ENCODE assay signal across 9 mouse cellular contexts in genomic region chr11:101602491-101602890, GRCm38 (mm10). TPM values are rescaled to one million over a fixed set of nuclear protein-coding genes. Genes with fewer than 3 reads are reported as not detected.
DNase-seq lines count a peak whose midpoint lies in the region; ATAC-seq and TF ChIP-seq lines count a peak whose summit lies in the region.
"Had no signal": no experiment of that assay in that cellular context is flagged by ENCODE, and none has a peak within 500 bp of the region (broad histone marks: within the 10 kb centered on the region; RNA-seq: fewer than 3 reads in every experiment).

No protein-coding gene starts in this region.

- H3K27me3 ChIP-seq in kidney, postnatal 0 days (ENCODE audit: insufficient read depth, low read length): no peaks in the 10 kb centered on the region
- no peaks in the 10 kb centered on the region for H3K27me3 ChIP-seq in kidney, embryonic 16.5 days (ENCODE audit: insufficient read depth, low read length)
- peaks cover 5% of the 10 kb centered on the region; the same call in 1 of the 2 replicates for H3K27me3 ChIP-seq in embryonic facial prominence, embryonic 10.5 days (replicated peaks; ENCODE audit: low read depth, poor library complexity, severe bottlenecking)
- H3K27me3 ChIP-seq in liver, postnatal 0 days (ENCODE audit: insufficient read depth, low read length): no peaks in the 10 kb centered on the region

- TF ChIP-seq EP300 in liver, postnatal 0 days (IDR thresholded peaks at IDR 0.05; ENCODE audit: low read depth): no peak

- H3K4me3 ChIP-seq in kidney, postnatal 0 days (replicated peaks; ENCODE audit: low read depth, low read length): no peak overlapping the region
- no peak overlapping the region for H3K4me3 ChIP-seq in kidney, embryonic 16.5 days (ENCODE audit: low read length)
- no peak overlapping the region for H3K4me3 ChIP-seq in embryonic facial prominence, embryonic 10.5 days
- no peak overlapping the region for H3K4me3 ChIP-seq in liver, postnatal 0 days (ENCODE audit: low read depth, low read length)

- ATAC-seq in kidney, postnatal 0 days (replicated peaks; ENCODE audit: low FRiP score, low read depth): no peak
- no peak for ATAC-seq in kidney, embryonic 16.5 days (ENCODE audit: low FRiP score, low TSS enrichment)
- ATAC-seq in liver, postnatal 0 days: no peak

- DNase-seq in kidney, postnatal 0 days (ENCODE audit: low spot score): peak; percentile 90
- DNase-seq in R1 (ENCODE audit: low read depth, low spot score): peak; percentile 90
- DNase-seq in embryonic facial prominence, embryonic 10.5 days (ENCODE audit: low spot score): peak; percentile 78
- peak; percentile 71 for DNase-seq in liver, postnatal 0 days
- peak; percentile 82 for DNase-seq in testis, postnatal 10 days (ENCODE audit: low spot score)
- no peak for DNase-seq in cerebellum, postnatal 10 days
- DNase-seq in frontal cortex, postnatal 25 days (ENCODE audit: low spot score in 2 of 2): no peak

- H3K36me3 ChIP-seq in kidney, postnatal 0 days (ENCODE audit: insufficient read depth, low read length): no peaks in the 10 kb centered on the region
- no peaks in the 10 kb centered on the region for H3K36me3 ChIP-seq in kidney, embryonic 16.5 days (ENCODE audit: insufficient read depth, low read length)
- no peaks in the 10 kb centered on the region for H3K36me3 ChIP-seq in embryonic facial prominence, embryonic 10.5 days (replicated peaks)
- no peaks in the 10 kb centered on the region for H3K36me3 ChIP-seq in liver, postnatal 0 days (replicated peaks; ENCODE audit: insufficient read depth, low read length)

- no peak overlapping the region for H3K27ac ChIP-seq in kidney, postnatal 0 days
- no peak overlapping the region for H3K27ac ChIP-seq in kidney, embryonic 16.5 days (ENCODE audit: low read length)
- H3K27ac ChIP-seq in embryonic facial prominence, embryonic 10.5 days (replicated peaks): no peak overlapping the region
- no peak overlapping the region for H3K27ac ChIP-seq in liver, postnatal 0 days (ENCODE audit: low read depth)

- no peaks in the 10 kb centered on the region for H3K4me1 ChIP-seq in kidney, postnatal 0 days (replicated peaks; ENCODE audit: insufficient read depth, low read length)
- no peaks in the 10 kb centered on the region for H3K4me1 ChIP-seq in kidney, embryonic 16.5 days (ENCODE audit: insufficient read depth, low read length)
- H3K4me1 ChIP-seq in embryonic facial prominence, embryonic 10.5 days: peaks cover 4% of the 10 kb centered on the region; the same call in 1 of the 2 replicates
- peaks cover 3% of the 10 kb centered on the region; the same call in 1 of the 2 replicates for H3K4me1 ChIP-seq in liver, postnatal 0 days (ENCODE audit: insufficient read depth)

- WGBS in kidney, postnatal 0 days: 12% methylated on average over 3 of the region's 3 CpGs
- 13% methylated on average over 3 of the region's 3 CpGs for WGBS in kidney, embryonic 16.5 days
- 10% methylated on average over 3 of the region's 3 CpGs for WGBS in embryonic facial prominence, embryonic 10.5 days
- 8% methylated on average over 3 of the region's 3 CpGs for WGBS in liver, postnatal 0 days (ENCODE audit: insufficient replicate concordance)

- H3K4me2 ChIP-seq in kidney, postnatal 0 days (ENCODE audit: low read length): no peak overlapping the region
- H3K4me2 ChIP-seq in kidney, embryonic 16.5 days (replicated peaks; ENCODE audit: low read depth, low read length): no peak overlapping the region
- no peak overlapping the region for H3K4me2 ChIP-seq in liver, postnatal 0 days (ENCODE audit: low read depth, low read length)

- no peaks in the 10 kb centered on the region for H3K9me3 ChIP-seq in kidney, postnatal 0 days (replicated peaks; ENCODE audit: low read length)
- H3K9me3 ChIP-seq in kidney, embryonic 16.5 days (ENCODE audit: low read length): no peaks in the 10 kb centered on the region
- no peaks in the 10 kb centered on the region for H3K9me3 ChIP-seq in embryonic facial prominence, embryonic 10.5 days
- H3K9me3 ChIP-seq in liver, postnatal 0 days (ENCODE audit: low read length): no peaks in the 10 kb centered on the region

- TF ChIP-seq CTCF in kidney, postnatal 0 days (IDR thresholded peaks at IDR 0.05; ENCODE audit: low read depth): no peak
- TF ChIP-seq CTCF in liver, postnatal 0 days (IDR thresholded peaks at IDR 0.05; ENCODE audit: low read depth): no peak

- H3K9ac ChIP-seq in kidney, postnatal 0 days (ENCODE audit: low read depth, low read length): no peak overlapping the region
- H3K9ac ChIP-seq in kidney, embryonic 16.5 days (replicated peaks; ENCODE audit: low read length): no peak overlapping the region
- no peak overlapping the region for H3K9ac ChIP-seq in liver, postnatal 0 days (replicated peaks)

RNA-seq across cellular contexts. Expression of gene Gm11634, which starts 3.4 kb away (rescaled TPM):
- 0.37 TPM in 1 of 2 replicates, not detected in the other for polyA plus RNA-seq in kidney, postnatal 0 days (2015; fragmentation: Nextera tagmentation; extraction: Ambion mirVana)
- not detected in 2 replicates for polyA plus RNA-seq in kidney, embryonic 16.5 days (2015; fragmentation: Nextera tagmentation; extraction: Ambion mirVana)
- not detected in 2 replicates for polyA plus RNA-seq in embryonic facial prominence, embryonic 10.5 days (2016; fragmentation: Nextera tagmentation; extraction: Ambion mirVana)
- not detected in 2 replicates for polyA plus RNA-seq in liver, postnatal 0 days (2015; fragmentation: Nextera tagmentation; extraction: Ambion mirVana)
- polyA plus RNA-seq: neural tube, embryonic 14.5 days had no signal

RNA-seq across cellular contexts. Expression of gene Tmem106a, which starts 20.4 kb away (rescaled TPM):
- polyA plus RNA-seq in kidney, postnatal 0 days (2015; fragmentation: Nextera tagmentation; extraction: Ambion mirVana): 19.4 and 20.9 TPM in 2 replicates
- 7.0 and 8.2 TPM in 2 replicates for polyA plus RNA-seq in kidney, embryonic 16.5 days (2015; fragmentation: Nextera tagmentation; extraction: Ambion mirVana)
- 1.5 and 2.1 TPM in 2 replicates for polyA plus RNA-seq in embryonic facial prominence, embryonic 10.5 days (2016; fragmentation: Nextera tagmentation; extraction: Ambion mirVana)
- 10.8 and 11.2 TPM in 2 replicates for polyA plus RNA-seq in liver, postnatal 0 days (2015; fragmentation: Nextera tagmentation; extraction: Ambion mirVana)

RNA-seq across cellular contexts. Expression of gene Rdm1, which starts 24.5 kb away (rescaled TPM):
- polyA plus RNA-seq in kidney, postnatal 0 days (2015; fragmentation: Nextera tagmentation; extraction: Ambion mirVana): 30.9 and 37.6 TPM in 2 replicates
- polyA plus RNA-seq in kidney, embryonic 16.5 days (2015; fragmentation: Nextera tagmentation; extraction: Ambion mirVana): 41.7 and 43.1 TPM in 2 replicates
- polyA plus RNA-seq in embryonic facial prominence, embryonic 10.5 days (2016; fragmentation: Nextera tagmentation; extraction: Ambion mirVana): 28.2 and 29.4 TPM in 2 replicates
- polyA plus RNA-seq in liver, postnatal 0 days (2015; fragmentation: Nextera tagmentation; extraction: Ambion mirVana): 7.4 and 8.4 TPM in 2 replicates

RNA-seq across cellular contexts. Expression of gene Nbr1, which starts 50.5 kb away (rescaled TPM):
- 62.6 and 63.3 TPM in 2 replicates for polyA plus RNA-seq in kidney, postnatal 0 days (2015; fragmentation: Nextera tagmentation; extraction: Ambion mirVana)
- polyA plus RNA-seq in kidney, embryonic 16.5 days (2015; fragmentation: Nextera tagmentation; extraction: Ambion mirVana): 84.7 and 90.0 TPM in 2 replicates
- polyA plus RNA-seq in embryonic facial prominence, embryonic 10.5 days (2016; fragmentation: Nextera tagmentation; extraction: Ambion mirVana): 68.0 and 70.0 TPM in 2 replicates
- polyA plus RNA-seq in liver, postnatal 0 days (2015; fragmentation: Nextera tagmentation; extraction: Ambion mirVana): 32.8 and 35.3 TPM in 2 replicates

RNA-seq across cellular contexts. Expression of gene Brca1, which starts 50.7 kb away (rescaled TPM):
- polyA plus RNA-seq in kidney, postnatal 0 days (2015; fragmentation: Nextera tagmentation; extraction: Ambion mirVana): 4.2 and 6.3 TPM in 2 replicates
- polyA plus RNA-seq in kidney, embryonic 16.5 days (2015; fragmentation: Nextera tagmentation; extraction: Ambion mirVana): 12.5 and 14.9 TPM in 2 replicates
- polyA plus RNA-seq in embryonic facial prominence, embryonic 10.5 days (2016; fragmentation: Nextera tagmentation; extraction: Ambion mirVana): 23.7 and 27.0 TPM in 2 replicates
- 3.9 and 5.0 TPM in 2 replicates for polyA plus RNA-seq in liver, postnatal 0 days (2015; fragmentation: Nextera tagmentation; extraction: Ambion mirVana)

Comparison
In these comparisons a context has a peak if more than half of its experiments do, and no peak if none do; other contexts are left out.
1. DNase-seq: peak in kidney, postnatal 0 days (single experiment), R1 (single experiment), embryonic facial prominence, embryonic 10.5 days (single experiment), liver, postnatal 0 days (single experiment) and testis, postnatal 10 days (single experiment); none in cerebellum, postnatal 10 days (0 of 2) and frontal cortex, postnatal 25 days (0 of 2).